Mouse (Mus musculus): Measurements from ENCODE around the gene Krt7. TPM values are rescaled to one million over a fixed set of nuclear protein-coding genes. Genes with fewer than 3 reads are reported as not detected.

The Krt7 gene
- total and polyA plus RNA-seq, 3 experiments: 0.13 to 0.49 TPM; not detected in 1

- no peaks in the 10 kb centered on the region for H3K36me3 ChIP-seq (replicated peaks)
- H3K9me3 ChIP-seq (replicated peaks): peaks cover 76% of the 10 kb centered on the region
- no peak for TF ChIP-seq POLR2AphosphoS5 (IDR thresholded peaks at IDR 0.05; ENCODE audit: insufficient replicate concordance, low read depth, low read length)
- no peak for TF ChIP-seq TAL1 (conservative IDR thresholded peaks at IDR 0.05; ENCODE audit: low read depth, low read length)
- TF ChIP-seq CTCF (IDR thresholded peaks at IDR 0.05; ENCODE audit: low read depth, low read length): no peak
- H3K4me1 ChIP-seq (ENCODE audit: insufficient read depth, low read depth, low read length): no peaks in the 10 kb centered on the region
- no peak overlapping the region for H3K4me3 ChIP-seq (ENCODE audit: low read depth, low read length)
- DNase-seq (ENCODE audit: low spot score) (no peak), ATAC-seq (ENCODE audit: extremely low read depth, insufficient number of reproducible peaks, low FRiP score, poor library complexity, severe bottlenecking) (no peak)
- H3K27me3 ChIP-seq (ENCODE audit: insufficient read depth, low read length): no peaks in the 10 kb centered on the region; the same call in 1 of the 2 replicates
These were observed 44.4 kb upstream of the Krt7 start for GRCm38 (mm10) chr15:101366482-101366881.

DNA sequence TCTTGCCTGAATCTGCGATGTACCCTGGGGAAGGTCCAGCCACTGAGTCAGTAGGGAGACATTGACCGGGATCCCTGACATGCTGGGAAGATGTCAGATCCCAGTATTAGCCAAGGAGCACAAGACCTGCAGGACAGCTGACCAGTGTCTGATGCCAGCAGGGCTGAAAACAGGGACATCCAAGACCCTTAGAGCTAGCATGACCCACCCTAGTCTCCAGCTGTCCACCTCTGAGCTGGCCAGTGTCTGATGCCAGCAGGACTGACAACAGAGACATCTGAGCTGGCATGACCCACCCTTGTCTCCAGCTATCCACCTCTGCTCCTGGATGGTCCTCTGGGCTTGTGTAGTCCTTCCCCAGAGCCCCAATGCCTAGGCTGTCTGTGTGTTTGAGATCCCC, 43.9 kb upstream of the Krt7 start:
- Histone ChIP-seq H3K4me3 (ENCODE audit: low read depth, low read length) (no peak overlapping the region), H3K4me1 (ENCODE audit: insufficient read depth, low read depth, low read length) (no peaks in the 10 kb centered on the region), H3K9me3 (replicated peaks) (peaks cover 77% of the 10 kb centered on the region), H3K27me3 (ENCODE audit: insufficient read depth, low read length) (no peaks in the 10 kb centered on the region; the same call in 1 of the 2 replicates), H3K36me3 (replicated peaks) (no peaks in the 10 kb centered on the region)
- TF ChIP-seq POLR2AphosphoS5 (IDR thresholded peaks at IDR 0.05; ENCODE audit: insufficient replicate concordance, low read depth, low read length) (no peak), GATA1 (IDR thresholded peaks at IDR 0.05; ENCODE audit: borderline replicate concordance, low read length) (no peak), GATA2 (IDR thresholded peaks at IDR 0.05; ENCODE audit: borderline replicate concordance, low read depth, low read length) (no peak), CTCF (IDR thresholded peaks at IDR 0.05; ENCODE audit: low read depth, low read length) (no peak), TAL1 (conservative IDR thresholded peaks at IDR 0.05; ENCODE audit: low read depth, low read length) (no peak)
- DNase-seq (ENCODE audit: low spot score) (no peak), ATAC-seq (ENCODE audit: extremely low read depth, insufficient number of reproducible peaks, low FRiP score, poor library complexity, severe bottlenecking) (no peak)

- TF ChIP-seq GATA2 (IDR thresholded peaks at IDR 0.05; ENCODE audit: borderline replicate concordance, low read depth, low read length) (no peak), TAL1 (conservative IDR thresholded peaks at IDR 0.05; ENCODE audit: low read depth, low read length) (no peak), POLR2AphosphoS5 (IDR thresholded peaks at IDR 0.05; ENCODE audit: insufficient replicate concordance, low read depth, low read length) (no peak), CTCF (IDR thresholded peaks at IDR 0.05; ENCODE audit: low read depth, low read length) (no peak), GATA1 (IDR thresholded peaks at IDR 0.05; ENCODE audit: borderline replicate concordance, low read length) (no peak)
- Histone ChIP-seq H3K4me3 (ENCODE audit: low read depth, low read length) (no peak overlapping the region), H3K9me3 (replicated peaks) (peaks cover 73% of the 10 kb centered on the region), H3K4me1 (ENCODE audit: insufficient read depth, low read depth, low read length) (no peaks in the 10 kb centered on the region), H3K36me3 (replicated peaks) (no peaks in the 10 kb centered on the region), H3K27me3 (ENCODE audit: insufficient read depth, low read length) (no peaks in the 10 kb centered on the region; the same call in 1 of the 2 replicates)
- ATAC-seq (ENCODE audit: extremely low read depth, insufficient number of reproducible peaks, low FRiP score, poor library complexity, severe bottlenecking): no peak
- DNase-seq (ENCODE audit: low spot score): no peak
These were observed 43.3 kb upstream of the Krt7 start for GRCm38 (mm10) chr15:101367497-101367896.

- DNase-seq (ENCODE audit: low spot score) (no peak), ATAC-seq (ENCODE audit: extremely low read depth, insufficient number of reproducible peaks, low FRiP score, poor library complexity, severe bottlenecking) (no peak)
- TF ChIP-seq CTCF (IDR thresholded peaks at IDR 0.05; ENCODE audit: low read depth, low read length) (no peak), POLR2AphosphoS5 (IDR thresholded peaks at IDR 0.05; ENCODE audit: insufficient replicate concordance, low read depth, low read length) (no peak), GATA2 (IDR thresholded peaks at IDR 0.05; ENCODE audit: borderline replicate concordance, low read depth, low read length) (no peak), TAL1 (conservative IDR thresholded peaks at IDR 0.05; ENCODE audit: low read depth, low read length) (no peak), GATA1 (IDR thresholded peaks at IDR 0.05; ENCODE audit: borderline replicate concordance, low read length) (no peak)
- Histone ChIP-seq H3K9me3 (replicated peaks) (peaks cover 73% of the 10 kb centered on the region), H3K4me3 (ENCODE audit: low read depth, low read length) (no peak overlapping the region), H3K27me3 (ENCODE audit: insufficient read depth, low read length) (no peaks in the 10 kb centered on the region; the same call in 1 of the 2 replicates), H3K4me1 (ENCODE audit: insufficient read depth, low read depth, low read length) (no peaks in the 10 kb centered on the region), H3K36me3 (replicated peaks) (no peaks in the 10 kb centered on the region)
These were observed 42.8 kb upstream of the Krt7 start for GRCm38 (mm10) chr15:101368015-101368414.

- Histone ChIP-seq H3K27me3 (ENCODE audit: insufficient read depth, low read length) (no peaks in the 10 kb centered on the region; the same call in 1 of the 2 replicates), H3K4me1 (ENCODE audit: insufficient read depth, low read depth, low read length) (no peaks in the 10 kb centered on the region), H3K36me3 (replicated peaks) (no peaks in the 10 kb centered on the region), H3K9me3 (replicated peaks) (peaks cover 74% of the 10 kb centered on the region), H3K4me3 (ENCODE audit: low read depth, low read length) (no peak overlapping the region)
- ATAC-seq (ENCODE audit: extremely low read depth, insufficient number of reproducible peaks, low FRiP score, poor library complexity, severe bottlenecking): no peak
- no peak for TF ChIP-seq POLR2AphosphoS5 (IDR thresholded peaks at IDR 0.05; ENCODE audit: insufficient replicate concordance, low read depth, low read length)
- no peak for TF ChIP-seq CTCF (IDR thresholded peaks at IDR 0.05; ENCODE audit: low read depth, low read length)
- TF ChIP-seq GATA1 (IDR thresholded peaks at IDR 0.05; ENCODE audit: borderline replicate concordance, low read length): no peak
- TF ChIP-seq GATA2 (IDR thresholded peaks at IDR 0.05; ENCODE audit: borderline replicate concordance, low read depth, low read length): no peak
- TF ChIP-seq TAL1 (conservative IDR thresholded peaks at IDR 0.05; ENCODE audit: low read depth, low read length): no peak
- no peak for DNase-seq (ENCODE audit: low spot score)
These were observed 42.1 kb upstream of the Krt7 start for GRCm38 (mm10) chr15:101368502-101369381.

GRCm38 (mm10) chr15:101369382-101370100, 41.3 kb upstream of the Krt7 start:
- TF ChIP-seq TAL1 (conservative IDR thresholded peaks at IDR 0.05; ENCODE audit: low read depth, low read length) (no peak), GATA2 (IDR thresholded peaks at IDR 0.05; ENCODE audit: borderline replicate concordance, low read depth, low read length) (no peak), GATA1 (IDR thresholded peaks at IDR 0.05; ENCODE audit: borderline replicate concordance, low read length) (no peak)
- no peaks in the 10 kb centered on the region; the same call in 1 of the 2 replicates for H3K27me3 ChIP-seq (ENCODE audit: insufficient read depth, low read length)
- DNase-seq (ENCODE audit: low spot score): no peak
- ATAC-seq (ENCODE audit: extremely low read depth, insufficient number of reproducible peaks, low FRiP score, poor library complexity, severe bottlenecking): no peak
- H3K9me3 ChIP-seq (replicated peaks): peaks cover 66% of the 10 kb centered on the region
- no peak overlapping the region for H3K4me3 ChIP-seq (ENCODE audit: low read depth, low read length)
- no peaks in the 10 kb centered on the region for H3K4me1 ChIP-seq (ENCODE audit: insufficient read depth, low read depth, low read length)
- H3K36me3 ChIP-seq (replicated peaks): no peaks in the 10 kb centered on the region

Measured in G1E (cell line).